Mouse (Mus musculus): ENCODE measurements around the gene Lcn2. TPM values are rescaled to one million over a fixed set of nuclear protein-coding genes. Genes with fewer than 3 reads are reported as not detected.
A peak's percentile ranks its signal among the peaks of the same experiment; 100 is the strongest.
"Not testable (repeated sequence)": the region's sequence is repeated elsewhere in the genome, so short reads cannot be mapped to it uniquely, and the experiment has no call there.

Gene Lcn2
- polyA plus RNA-seq, 1 experiment from 2014 or later, result 1.3 TPM

DNA sequence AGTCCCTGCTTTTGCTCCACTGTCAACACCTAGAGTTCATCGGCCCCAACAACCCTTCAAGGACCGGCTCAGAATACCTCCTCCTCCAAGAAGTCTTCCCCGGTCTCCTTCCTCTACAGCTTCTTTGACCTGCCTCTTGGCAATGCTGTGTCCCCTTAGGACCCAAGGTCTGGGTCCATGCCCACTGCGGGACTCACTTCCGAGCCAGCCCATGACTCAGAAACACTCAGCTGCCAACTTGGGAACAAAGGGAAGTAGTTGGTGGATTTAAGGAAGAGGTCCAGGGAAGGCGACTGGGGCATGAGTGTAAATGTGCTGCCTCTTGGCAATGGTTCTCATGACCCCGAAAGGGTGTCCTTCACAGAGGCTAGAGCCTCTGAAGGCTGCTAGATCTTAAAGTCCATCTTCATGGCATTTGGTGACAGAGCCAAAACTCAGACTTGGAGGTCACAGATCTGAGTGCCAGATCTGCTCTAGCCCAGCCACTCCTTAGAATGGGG, 8.0 kb downstream of the Lcn2 start:
- no peak overlapping the region for H3K27ac ChIP-seq
- ATAC-seq (ENCODE audit: low FRiP score) (no peak), DNase-seq (ENCODE audit: low spot score) (no peak)
- no peak overlapping the region for H3K4me3 ChIP-seq (replicated peaks; ENCODE audit: low read length)
- no peaks in the 10 kb centered on the region for H3K9me3 ChIP-seq (ENCODE audit: control insufficient read depth, low read length)
- H3K4me2 ChIP-seq (replicated peaks), result no peak overlapping the region
- peaks cover 7% of the 10 kb centered on the region for H3K4me1 ChIP-seq (replicated peaks; ENCODE audit: control insufficient read depth, insufficient read depth, low read length)
- peaks cover 45% of the 10 kb centered on the region for H3K36me3 ChIP-seq (replicated peaks; ENCODE audit: control insufficient read depth, insufficient read depth)
- no peaks in the 10 kb centered on the region for H3K27me3 ChIP-seq (ENCODE audit: control insufficient read depth, insufficient read depth, low read length)
- H3K9ac ChIP-seq, result no peak overlapping the region
- WGBS, result 94% methylated on average over 7 of the region's 7 CpGs

DNA sequence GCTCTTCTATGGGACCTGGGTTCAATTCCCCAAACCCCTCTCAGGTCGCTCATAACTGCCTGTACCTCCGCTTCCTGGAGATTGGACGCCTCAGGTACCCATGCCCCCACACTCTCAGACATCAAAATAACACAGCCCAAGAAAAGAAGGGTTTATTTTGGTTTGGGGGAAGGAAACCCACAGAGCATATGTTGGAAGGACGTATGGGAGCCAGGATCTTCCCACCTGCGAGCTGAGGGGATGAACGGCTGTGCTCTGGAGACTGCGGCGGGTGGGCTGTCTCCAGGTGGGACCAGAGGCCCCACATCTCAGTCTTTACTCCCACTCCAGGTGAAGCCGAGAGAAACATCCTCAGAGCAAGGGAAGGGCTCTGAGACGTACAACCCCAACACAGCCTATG, 11.1 kb downstream of the Lcn2 start:
- H3K27ac ChIP-seq, result no peak overlapping the region
- H3K9me3 ChIP-seq (ENCODE audit: control insufficient read depth, low read length), result no peaks in the 10 kb centered on the region
- no peak overlapping the region for H3K4me3 ChIP-seq (replicated peaks; ENCODE audit: low read length)
- peaks cover 7% of the 10 kb centered on the region for H3K4me1 ChIP-seq (replicated peaks; ENCODE audit: control insufficient read depth, insufficient read depth, low read length)
- ATAC-seq (ENCODE audit: low FRiP score) (no peak), DNase-seq (ENCODE audit: low spot score) (no peak)
- no peaks in the 10 kb centered on the region for H3K27me3 ChIP-seq (ENCODE audit: control insufficient read depth, insufficient read depth, low read length)
- H3K36me3 ChIP-seq (replicated peaks; ENCODE audit: control insufficient read depth, insufficient read depth), result peaks cover 71% of the 10 kb centered on the region
- no peak overlapping the region for H3K4me2 ChIP-seq (replicated peaks)
- H3K9ac ChIP-seq, result no peak overlapping the region
- WGBS, result 97% methylated on average over 10 of the region's 10 CpGs

DNA sequence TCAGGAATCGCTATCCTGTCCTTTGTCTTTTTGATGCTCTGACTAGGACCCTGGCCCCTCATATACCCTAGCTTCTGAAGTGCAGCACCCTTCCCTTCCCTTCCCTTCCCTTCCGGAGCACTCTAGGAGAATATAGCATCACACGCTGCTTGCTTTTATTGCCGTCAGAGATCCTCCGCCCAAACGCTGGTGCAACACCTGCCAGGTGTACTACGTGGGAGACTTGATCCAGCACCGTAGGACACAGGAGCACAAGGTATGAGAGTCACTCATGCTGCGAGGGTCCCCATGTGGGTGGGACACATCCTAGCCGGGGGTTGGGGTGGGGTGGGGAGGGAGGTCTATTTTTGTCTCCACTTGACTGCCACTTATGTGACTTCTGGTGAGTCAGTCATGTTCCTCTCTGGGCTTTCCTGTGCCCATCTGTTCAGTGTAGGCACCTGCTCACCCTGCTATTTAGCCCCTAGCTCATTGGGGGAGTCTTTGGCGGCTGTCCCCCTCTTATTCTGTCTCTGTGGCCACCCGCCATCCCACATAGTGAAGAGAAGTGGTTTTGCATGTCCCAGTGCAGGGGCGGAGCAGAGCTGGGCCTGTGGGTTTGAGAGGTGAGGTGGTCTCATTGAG, 12.6 kb downstream of the Lcn2 start:
- Histone ChIP-seq H3K27me3 (ENCODE audit: control insufficient read depth, insufficient read depth, low read length) (no peaks in the 10 kb centered on the region), H3K9ac (no peak overlapping the region), H3K9me3 (ENCODE audit: control insufficient read depth, low read length) (no peaks in the 10 kb centered on the region), H3K4me2 (replicated peaks) (no peak overlapping the region), H3K4me3 (replicated peaks; ENCODE audit: low read length) (no peak overlapping the region), H3K4me1 (replicated peaks; ENCODE audit: control insufficient read depth, insufficient read depth, low read length) (no peaks in the 10 kb centered on the region), H3K27ac (no peak overlapping the region), H3K36me3 (replicated peaks; ENCODE audit: control insufficient read depth, insufficient read depth) (peaks cover 86% of the 10 kb centered on the region)
- no peak for DNase-seq (ENCODE audit: low spot score)
- ATAC-seq (ENCODE audit: low FRiP score), result no peak
- WGBS, result 91% methylated on average over 13 of the region's 13 CpGs

DNA sequence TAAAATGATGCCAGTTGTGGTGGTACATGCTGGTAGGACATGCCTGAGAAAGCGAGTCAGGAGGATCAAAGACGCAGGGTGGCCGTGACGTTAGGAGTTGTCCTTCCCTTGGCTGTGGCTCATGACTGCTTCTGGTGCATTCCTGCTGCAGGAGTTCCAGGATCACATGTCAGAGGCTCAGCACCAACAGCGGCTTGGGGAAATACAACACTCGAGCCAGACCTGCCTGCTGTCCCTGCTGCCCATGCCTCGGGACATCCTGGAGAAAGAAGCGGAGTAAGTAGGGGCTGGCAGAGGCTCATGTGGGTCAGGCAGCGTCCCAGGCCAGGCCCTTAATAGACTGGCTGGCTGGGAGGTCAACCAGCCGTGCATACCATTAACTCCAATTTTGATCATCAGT, 13.9 kb downstream of the Lcn2 start:
- Histone ChIP-seq H3K27me3 (ENCODE audit: control insufficient read depth, insufficient read depth, low read length) (no peaks in the 10 kb centered on the region), H3K4me2 (replicated peaks) (no peak overlapping the region), H3K4me3 (replicated peaks; ENCODE audit: low read length) (no peak overlapping the region), H3K9me3 (ENCODE audit: control insufficient read depth, low read length) (no peaks in the 10 kb centered on the region), H3K36me3 (replicated peaks; ENCODE audit: control insufficient read depth, insufficient read depth) (peaks cover 95% of the 10 kb centered on the region), H3K4me1 (replicated peaks; ENCODE audit: control insufficient read depth, insufficient read depth, low read length) (no peaks in the 10 kb centered on the region), H3K9ac (no peak overlapping the region), H3K27ac (no peak overlapping the region)
- DNase-seq (ENCODE audit: low spot score), result no peak
- ATAC-seq (ENCODE audit: low FRiP score), result no peak
- 91% methylated on average over 10 of the region's 10 CpGs for WGBS

- ATAC-seq (ENCODE audit: low FRiP score), result no peak
- Histone ChIP-seq H3K27ac (no peak overlapping the region), H3K36me3 (replicated peaks; ENCODE audit: control insufficient read depth, insufficient read depth) (peaks cover 77% of the 10 kb centered on the region), H3K4me1 (replicated peaks; ENCODE audit: control insufficient read depth, insufficient read depth, low read length) (peaks cover 10% of the 10 kb centered on the region), H3K4me2 (replicated peaks) (no peak overlapping the region), H3K4me3 (replicated peaks; ENCODE audit: low read length) (no peak overlapping the region), H3K27me3 (ENCODE audit: control insufficient read depth, insufficient read depth, low read length) (no peaks in the 10 kb centered on the region), H3K9ac (no peak overlapping the region), H3K9me3 (ENCODE audit: control insufficient read depth, low read length) (no peaks in the 10 kb centered on the region)
- 98% methylated on average over 5 of the region's 5 CpGs for WGBS
- no peak for DNase-seq (ENCODE audit: low spot score)
Observed at GRCm38 (mm10) chr2:32367315-32367714, 20.7 kb downstream of the Lcn2 start.

- H3K4me2 ChIP-seq (replicated peaks), result peak overlapping the region; percentile 85
- 83% methylated on average over 8 of the region's 8 CpGs for WGBS
- peak overlapping the region; percentile 75 for H3K4me3 ChIP-seq (replicated peaks; ENCODE audit: low read length)
- H3K9me3 ChIP-seq (ENCODE audit: control insufficient read depth, low read length), result no peaks in the 10 kb centered on the region
- H3K4me1 ChIP-seq (replicated peaks; ENCODE audit: control insufficient read depth, insufficient read depth, low read length), result peaks cover 17% of the 10 kb centered on the region
- H3K9ac ChIP-seq, result peak overlapping the region; percentile 88
- 0 out of 2 replicates have a peak, but pooled peaks cover 8% of the 10 kb centered on the region for H3K27me3 ChIP-seq (ENCODE audit: control insufficient read depth, insufficient read depth, low read length)
- peaks cover 45% of the 10 kb centered on the region for H3K36me3 ChIP-seq (replicated peaks; ENCODE audit: control insufficient read depth, insufficient read depth)
- no peak overlapping the region for H3K27ac ChIP-seq
- DNase-seq (ENCODE audit: low spot score), result no peak
- ATAC-seq (ENCODE audit: low FRiP score), result no peak
Observed at GRCm38 (mm10) chr2:32364121-32364520, 23.9 kb downstream of the Lcn2 start.

GRCm38 (mm10) chr2:32363376-32364106, 24.5 kb downstream of the Lcn2 start:
- Histone ChIP-seq H3K4me1 (replicated peaks; ENCODE audit: control insufficient read depth, insufficient read depth, low read length) (peaks cover 17% of the 10 kb centered on the region), H3K4me3 (replicated peaks; ENCODE audit: low read length) (peak overlapping the region; percentile 75), H3K27me3 (ENCODE audit: control insufficient read depth, insufficient read depth, low read length) (0 out of 2 replicates have a peak, but pooled peaks cover 8% of the 10 kb centered on the region), H3K9me3 (ENCODE audit: control insufficient read depth, low read length) (no peaks in the 10 kb centered on the region), H3K4me2 (replicated peaks) (peak overlapping the region; percentile 85), H3K36me3 (replicated peaks; ENCODE audit: control insufficient read depth, insufficient read depth) (peaks cover 39% of the 10 kb centered on the region), H3K27ac (peak overlapping the region; percentile 83), H3K9ac (peak overlapping the region; percentile 88)
- ATAC-seq (ENCODE audit: low FRiP score) (peak; percentile 44), DNase-seq (ENCODE audit: low spot score) (no peak)
- 9% methylated on average over 19 of the region's 19 CpGs for WGBS

DNA sequence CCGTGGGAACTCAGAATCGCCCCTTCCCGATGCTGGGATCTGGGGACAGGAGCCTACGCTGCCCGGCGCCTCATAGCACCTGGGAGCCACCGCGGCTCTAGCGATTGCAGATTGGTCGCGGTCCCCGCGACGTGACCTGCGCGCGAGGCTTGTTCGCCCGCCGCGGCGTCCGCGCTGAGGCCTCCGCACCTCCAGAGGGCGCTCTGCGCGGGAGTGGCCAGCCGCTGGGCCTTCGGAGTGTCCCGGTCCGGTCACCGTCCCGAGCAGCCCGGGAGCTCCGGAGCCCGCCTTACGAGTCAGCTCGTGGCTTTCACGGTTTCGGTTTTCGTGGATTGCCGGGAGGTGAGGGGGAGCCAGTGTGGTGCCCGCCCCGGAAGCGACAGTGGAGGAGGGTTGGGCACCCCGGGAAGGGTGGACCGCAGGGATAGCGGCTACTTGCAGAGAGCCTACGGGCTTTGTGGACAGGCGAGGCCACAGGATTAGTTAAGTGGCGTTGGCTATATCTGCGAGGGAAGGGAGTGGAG, 25.2 kb downstream of the Lcn2 start:
- no peaks in the 10 kb centered on the region for H3K9me3 ChIP-seq (ENCODE audit: control insufficient read depth, low read length)
- peaks cover 33% of the 10 kb centered on the region for H3K36me3 ChIP-seq (replicated peaks; ENCODE audit: control insufficient read depth, insufficient read depth)
- peak overlapping the region; percentile 75 for H3K4me3 ChIP-seq (replicated peaks; ENCODE audit: low read length)
- H3K9ac ChIP-seq, result peak overlapping the region; percentile 88
- ATAC-seq (ENCODE audit: low FRiP score) (peak; percentile 84), DNase-seq (ENCODE audit: low spot score) (peak; percentile 91)
- H3K4me1 ChIP-seq (replicated peaks; ENCODE audit: control insufficient read depth, insufficient read depth, low read length), result peaks cover 17% of the 10 kb centered on the region
- peak overlapping the region; percentile 85 for H3K4me2 ChIP-seq (replicated peaks)
- WGBS, result under 1% methylated on average over 53 of the region's 53 CpGs
- peak overlapping the region; percentile 83 for H3K27ac ChIP-seq
- 0 out of 2 replicates have a peak, but pooled peaks cover 8% of the 10 kb centered on the region for H3K27me3 ChIP-seq (ENCODE audit: control insufficient read depth, insufficient read depth, low read length)

- peak overlapping the region; percentile 85 for H3K4me2 ChIP-seq (replicated peaks)
- H3K9me3 ChIP-seq (ENCODE audit: control insufficient read depth, low read length); DNase-seq (ENCODE audit: low spot score); ATAC-seq (ENCODE audit: low FRiP score); H3K27me3 ChIP-seq (ENCODE audit: control insufficient read depth, insufficient read depth, low read length): not testable (repeated sequence)
- peaks cover 17% of the 10 kb centered on the region for H3K4me1 ChIP-seq (replicated peaks; ENCODE audit: control insufficient read depth, insufficient read depth, low read length)
- H3K9ac ChIP-seq, result peak overlapping the region; percentile 88
- WGBS, result 45% methylated on average over 5 of the region's 5 CpGs
- peak overlapping the region; percentile 83; the same call in 1 of the 2 replicates for H3K27ac ChIP-seq
- peaks cover 27% of the 10 kb centered on the region for H3K36me3 ChIP-seq (replicated peaks; ENCODE audit: control insufficient read depth, insufficient read depth)
- H3K4me3 ChIP-seq (replicated peaks; ENCODE audit: low read length), result peak overlapping the region; percentile 75
Observed at GRCm38 (mm10) chr2:32362274-32362673, 25.8 kb downstream of the Lcn2 start.
